In genomic region chr12:59130651-59131577, GRCm38 (mm10) we compare ENCODE assay signal across 8 mouse cellular contexts. TPM values are rescaled to one million over a fixed set of nuclear protein-coding genes. Genes with fewer than 3 reads are reported as not detected.
DNase-seq lines count a peak whose midpoint lies in the region; ATAC-seq and TF ChIP-seq lines count a peak whose summit lies in the region.

No protein-coding gene starts in this region.

- DNase-seq in T-cell, adult 2 months (ENCODE audit: low spot score), result peak; percentile 93
- peak; percentile 94 to 95 for DNase-seq in cerebellum, postnatal 36 days
- DNase-seq in gastrocnemius, adult 18-20 months (ENCODE audit: low spot score), result peak; percentile 94
- peak; percentile 96 for DNase-seq in hindbrain, postnatal 0 days (ENCODE audit: low spot score)
- peak; percentile 95 to 97 for DNase-seq in left cerebral cortex, adult 2 months (ENCODE audit: extremely low spot score in 1 of 2, low spot score in 2 of 2)
- DNase-seq in right cerebral cortex, adult 2 months (ENCODE audit: low spot score in 2 of 2), result peak; percentile 91 to 92
- peak; percentile 92 for DNase-seq in urinary bladder, postnatal 14 days (ENCODE audit: low spot score)

- peak overlapping the region; percentile 86 for H3K4me2 ChIP-seq in hindbrain, postnatal 0 days (ENCODE audit: low read depth, low read length)

- under 1% methylated on average over 100 of the region's 100 CpGs for WGBS in hindbrain, postnatal 0 days

- H3K4me1 ChIP-seq in hindbrain, postnatal 0 days (ENCODE audit: insufficient read depth, low read length), result peaks cover 9% of the 10 kb centered on the region

- no peaks in the 10 kb centered on the region for H3K36me3 ChIP-seq in hindbrain, postnatal 0 days (ENCODE audit: insufficient read depth, low read length)

- no peak; the same call in 1 of the 2 replicates for TF ChIP-seq CTCF in hindbrain, postnatal 0 days (IDR thresholded peaks at IDR 0.05; ENCODE audit: low read depth)
- TF ChIP-seq CTCF in left cerebral cortex, adult 2 months (IDR thresholded peaks at IDR 0.05), result peak; percentile 33

- ATAC-seq in hindbrain, postnatal 0 days, result peak; percentile 98
- ATAC-seq in megakaryocyte, adult 5-6 weeks (ENCODE audit: poor library complexity, severe bottlenecking), result peak; percentile 84

- peak overlapping the region; percentile 85 for H3K9ac ChIP-seq in hindbrain, postnatal 0 days (replicated peaks; ENCODE audit: low read length)

- H3K9me3 ChIP-seq in hindbrain, postnatal 0 days (ENCODE audit: low read length), result no peaks in the 10 kb centered on the region

- peak overlapping the region; percentile 89 for H3K4me3 ChIP-seq in hindbrain, postnatal 0 days (ENCODE audit: low read length)
- H3K4me3 ChIP-seq in left cerebral cortex, adult 2 months, result peak overlapping the region; percentile 78

- intact Hi-C loops in left cerebral cortex, adult 2 months (cut with DNase I), result loop anchor here (1.0 to 2.0 kb wide), 4 partner anchors 56 to 119 kb away; partner anchors contain the start of genes Fbxo33, Sec23a and Trappc6b

- no peaks in the 10 kb centered on the region for H3K27me3 ChIP-seq in hindbrain, postnatal 0 days (ENCODE audit: insufficient read depth, low read length)

- peak overlapping the region; percentile 92 for H3K27ac ChIP-seq in hindbrain, postnatal 0 days
- H3K27ac ChIP-seq in left cerebral cortex, adult 2 months, result peak overlapping the region; percentile 97

RNA-seq across cellular contexts. Expression of gene Mia2, which starts 35.3 kb away (rescaled TPM):
- total RNA-seq in gastrocnemius, adult 18-20 months (2021), result 100 to 1,000 TPM; 104 to 118 TPM
- 24.9 and 32.7 TPM in 2 replicates for total RNA-seq in hindbrain, postnatal 0 days (2014; rRNA removed)
- polyA plus RNA-seq in hindbrain, postnatal 0 days (2015; fragmentation: Nextera tagmentation; extraction: Ambion mirVana), result 38.2 and 45.8 TPM in 2 replicates
- 10 to 100 TPM; 42.4 to 47.4 TPM for total RNA-seq in left cerebral cortex, adult 2 months (2021)
- 259 and 268 TPM in 2 replicates for total RNA-seq in megakaryocyte, adult 5-6 weeks (2015)
- total RNA-seq in megakaryocyte, adult 5-6 weeks (2017), result 263 and 350 TPM in 2 replicates

Comparison
In these comparisons a context has a peak if more than half of its experiments do, and no peak if none do; other contexts are left out.
1. Peak in every context shown above with its lines: DNase-seq, ATAC-seq, H3K4me3 ChIP-seq and H3K27ac ChIP-seq.